Mouse (Mus musculus): Measurements from ENCODE around the gene Hnrnpab. TPM values are rescaled to one million over a fixed set of nuclear protein-coding genes. Genes with fewer than 3 reads are reported as not detected.

Hnrnpab gene
- total RNA-seq, 1 experiment, result 505 TPM

DNA sequence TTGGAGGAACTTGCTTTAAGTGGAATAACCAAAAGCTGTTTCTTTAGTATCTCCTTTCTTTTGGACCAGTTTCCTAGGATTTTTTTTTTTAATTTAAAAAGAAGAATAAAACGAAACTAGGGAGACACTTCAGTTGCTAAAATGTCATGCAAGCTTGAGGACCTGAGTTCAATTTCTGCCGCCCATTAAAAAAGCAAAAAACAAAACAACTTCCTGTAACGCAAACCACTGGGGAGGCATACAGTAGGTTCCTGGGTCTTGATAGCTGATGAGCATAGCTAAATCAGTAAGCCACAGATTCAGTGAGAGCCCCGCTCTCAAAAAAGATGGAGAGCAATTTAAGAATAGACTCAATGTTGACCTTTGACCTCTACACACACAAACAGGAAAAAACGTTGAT, 31.9 kb upstream of the Hnrnpab start:
- in situ Hi-C loops (cut with MboI; ENCODE audit: low sequenced_read_pairs in 2 of 2, unreplicated experiment in 2 of 2), result no loop called here
- Histone ChIP-seq H3K9ac (ENCODE audit: insufficient read depth, low read depth, low read length, poor library complexity, severe bottlenecking) (no peak overlapping the region), H3K4me1 (ENCODE audit: control insufficient read depth in 2 of 2, insufficient read depth in 2 of 2, low read length in 2 of 2, poor library complexity in 1 of 2) (peaks cover 5 to 14% of the 10 kb centered on the region in 2 experiments; a peak in 3 of 4 replicates), H3K4me3 (ENCODE audit: insufficient read depth in 1 of 2, low read depth in 1 of 2, low read length in 2 of 2, poor library complexity in 1 of 2, severe bottlenecking in 1 of 2) (peak overlapping the region in 1 of 2 experiments; percentile 37; a peak in 1 of 4 replicates), H3K27ac (ENCODE audit: insufficient read depth, low read depth, low read length, poor library complexity, severe bottlenecking) (peak overlapping the region; percentile 85), H3K9me3 (ENCODE audit: control insufficient read depth, insufficient read depth, low read depth, low read length) (no peaks in the 10 kb centered on the region), H3K36me3 (ENCODE audit: control insufficient read depth, insufficient read depth, low read length, poor library complexity, severe bottlenecking) (peaks cover 12% of the 10 kb centered on the region)
- no peak for DNase-seq (ENCODE audit: low read depth, low spot score)
- 0 out of 2 replicates have a peak, but pooled peaks have one; percentile 10 for TF ChIP-seq CHD2 (IDR thresholded peaks at IDR 0.05; ENCODE audit: low read depth, low read length)
- TF ChIP-seq HCFC1 (IDR thresholded peaks at IDR 0.05; ENCODE audit: borderline replicate concordance, insufficient read depth, low read length), result no peak
- no peak for TF ChIP-seq ZC3H11A (IDR thresholded peaks at IDR 0.05; ENCODE audit: borderline replicate concordance, low read depth, low read length)
- TF ChIP-seq MAFK (IDR thresholded peaks at IDR 0.05; ENCODE audit: insufficient read depth, low read depth, low read length), result no peak
- TF ChIP-seq ZNF384 (IDR thresholded peaks at IDR 0.05; ENCODE audit: low read depth, low read length), result no peak

DNA sequence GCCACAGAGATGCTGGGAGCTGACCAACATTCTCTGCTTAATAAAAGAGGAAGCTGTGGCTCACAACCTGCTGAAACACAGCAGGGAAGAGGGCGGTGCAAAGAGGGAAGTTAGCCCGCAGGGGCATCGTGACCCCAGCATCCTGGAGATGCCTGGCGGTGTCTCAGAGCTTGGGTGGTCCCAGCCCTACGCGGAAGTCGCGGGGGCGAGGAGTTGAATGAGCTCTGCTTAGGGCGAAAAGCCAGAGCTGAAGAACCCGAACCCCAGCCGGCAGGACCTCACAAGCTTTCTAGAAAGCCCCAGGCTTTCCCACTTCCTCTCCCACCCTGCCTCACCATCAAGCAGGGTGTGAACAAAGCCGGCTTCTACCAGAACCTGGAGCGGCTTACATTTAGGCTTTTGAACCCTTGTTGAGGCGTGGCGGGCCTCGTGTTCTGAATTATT, 31.3 kb upstream of the Hnrnpab start:
- Histone ChIP-seq H3K27ac (ENCODE audit: insufficient read depth, low read depth, low read length, poor library complexity, severe bottlenecking) (peak overlapping the region; percentile 85), H3K36me3 (ENCODE audit: control insufficient read depth, insufficient read depth, low read length, poor library complexity, severe bottlenecking) (peaks cover 8% of the 10 kb centered on the region), H3K4me1 (ENCODE audit: control insufficient read depth in 2 of 2, insufficient read depth in 2 of 2, low read length in 2 of 2, poor library complexity in 1 of 2) (peaks cover 5 to 11% of the 10 kb centered on the region in 2 experiments; a peak in 3 of 4 replicates), H3K9ac (ENCODE audit: insufficient read depth, low read depth, low read length, poor library complexity, severe bottlenecking) (peak overlapping the region; percentile 18; the same call in 1 of the 2 replicates), H3K4me3 (ENCODE audit: insufficient read depth in 1 of 2, low read depth in 1 of 2, low read length in 2 of 2, poor library complexity in 1 of 2, severe bottlenecking in 1 of 2) (peak overlapping the region in 1 of 2 experiments; percentile 37; a peak in 3 of 4 replicates), H3K9me3 (ENCODE audit: control insufficient read depth, insufficient read depth, low read depth, low read length) (no peaks in the 10 kb centered on the region)
- TF ChIP-seq CHD2 (IDR thresholded peaks at IDR 0.05; ENCODE audit: low read depth, low read length) (no peak), MAFK (IDR thresholded peaks at IDR 0.05; ENCODE audit: insufficient read depth, low read depth, low read length) (no peak), ZNF384 (IDR thresholded peaks at IDR 0.05; ENCODE audit: low read depth, low read length) (no peak), ZC3H11A (IDR thresholded peaks at IDR 0.05; ENCODE audit: borderline replicate concordance, low read depth, low read length) (no peak), HCFC1 (IDR thresholded peaks at IDR 0.05; ENCODE audit: borderline replicate concordance, insufficient read depth, low read length) (no peak)
- DNase-seq (ENCODE audit: low read depth, low spot score), result peak; percentile 90
- in situ Hi-C loops (cut with MboI; ENCODE audit: low sequenced_read_pairs in 2 of 2, unreplicated experiment in 2 of 2), result no loop called here

DNA sequence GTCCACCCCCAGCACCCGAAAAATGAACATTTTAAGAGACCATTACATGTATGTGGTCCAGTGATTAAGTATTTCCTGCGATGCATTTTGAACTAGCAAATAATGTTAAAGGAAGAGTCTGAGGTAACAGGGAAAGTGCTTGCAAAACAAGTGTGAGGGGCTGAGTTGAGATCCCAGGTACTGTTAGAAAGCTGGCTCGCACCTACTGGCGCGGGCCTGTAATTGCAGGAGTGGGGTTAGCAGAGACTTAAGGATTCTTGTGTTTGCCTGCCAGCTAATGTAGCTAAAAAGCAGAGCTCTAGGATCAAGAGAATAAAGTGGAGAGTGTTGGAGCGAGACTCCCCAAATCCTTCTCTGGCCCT, 29.7 kb upstream of the Hnrnpab start:
- no peak for DNase-seq (ENCODE audit: low read depth, low spot score)
- peaks cover 5 to 14% of the 10 kb centered on the region in 2 experiments; a peak in 3 of 4 replicates for H3K4me1 ChIP-seq (ENCODE audit: control insufficient read depth in 2 of 2, insufficient read depth in 2 of 2, low read length in 2 of 2, poor library complexity in 1 of 2)
- H3K9ac ChIP-seq (ENCODE audit: insufficient read depth, low read depth, low read length, poor library complexity, severe bottlenecking), result peak overlapping the region; percentile 85
- H3K36me3 ChIP-seq (ENCODE audit: control insufficient read depth, insufficient read depth, low read length, poor library complexity, severe bottlenecking), result peaks cover 9% of the 10 kb centered on the region
- peak overlapping the region; percentile 69 to 93 for H3K4me3 ChIP-seq (ENCODE audit: insufficient read depth in 1 of 2, low read depth in 1 of 2, low read length in 2 of 2, poor library complexity in 1 of 2, severe bottlenecking in 1 of 2)
- TF ChIP-seq ZNF384 (IDR thresholded peaks at IDR 0.05; ENCODE audit: low read depth, low read length) (no peak), HCFC1 (IDR thresholded peaks at IDR 0.05; ENCODE audit: borderline replicate concordance, insufficient read depth, low read length) (no peak), CHD2 (IDR thresholded peaks at IDR 0.05; ENCODE audit: low read depth, low read length) (no peak)
- H3K9me3 ChIP-seq (ENCODE audit: control insufficient read depth, insufficient read depth, low read depth, low read length), result no peaks in the 10 kb centered on the region
- H3K27ac ChIP-seq (ENCODE audit: insufficient read depth, low read depth, low read length, poor library complexity, severe bottlenecking), result peak overlapping the region; percentile 87
- in situ Hi-C loops (cut with MboI; ENCODE audit: low sequenced_read_pairs in 2 of 2, unreplicated experiment in 2 of 2), result no loop called here

DNA sequence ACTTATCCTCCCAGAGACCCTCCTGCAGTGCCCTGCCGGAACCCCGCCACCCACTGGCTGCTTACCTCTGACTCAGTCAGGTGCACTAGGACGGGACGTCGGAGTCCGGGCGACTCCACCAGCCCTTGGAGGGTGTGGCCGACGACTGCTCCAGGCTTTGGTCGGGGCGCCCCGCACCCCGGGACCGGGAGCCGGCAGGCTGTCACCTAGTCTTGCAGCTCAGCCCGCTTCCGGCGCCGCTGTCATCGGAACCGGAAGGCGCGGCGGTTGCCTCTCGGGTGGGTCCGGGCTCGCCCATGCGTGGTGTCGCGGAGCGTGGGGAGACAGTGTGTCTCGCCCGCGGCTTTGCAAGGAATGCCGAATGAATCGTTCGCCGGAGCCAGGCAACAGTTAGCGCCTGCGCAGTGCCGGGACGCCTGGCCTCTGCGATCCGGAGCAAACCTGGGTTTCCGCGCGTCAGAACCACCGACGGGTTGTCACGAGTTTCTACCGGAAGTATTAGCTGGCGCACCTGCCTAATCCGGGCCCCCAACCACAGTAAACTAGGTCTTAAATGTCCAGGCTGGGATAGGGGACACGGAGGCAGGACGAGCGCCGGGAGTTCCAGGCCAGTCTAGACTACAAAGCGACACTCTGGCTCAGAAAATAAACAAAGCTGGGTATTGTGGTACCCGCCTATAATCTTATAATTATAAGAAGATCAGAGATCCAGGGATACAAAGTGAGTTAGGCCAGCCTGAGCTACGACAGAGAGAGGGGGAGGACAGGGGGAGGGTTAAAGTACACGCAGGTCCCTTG, 29.1 kb upstream of the Hnrnpab start, which contains the start of gene Rmnd5b:
Gene Rmnd5b (minus strand): TSS at position 372 of the 798 bp plus-strand sequence.
- no peaks in the 10 kb centered on the region for H3K9me3 ChIP-seq (ENCODE audit: control insufficient read depth, insufficient read depth, low read depth, low read length)
- in situ Hi-C loops (cut with MboI; ENCODE audit: low sequenced_read_pairs in 2 of 2, unreplicated experiment in 2 of 2), result no loop called here
- TF ChIP-seq CHD2 (IDR thresholded peaks at IDR 0.05; ENCODE audit: low read depth, low read length) (no peak), HCFC1 (IDR thresholded peaks at IDR 0.05; ENCODE audit: borderline replicate concordance, insufficient read depth, low read length) (peak; percentile 60; the same call in 1 of the 2 replicates), MAFK (IDR thresholded peaks at IDR 0.05; ENCODE audit: insufficient read depth, low read depth, low read length) (no peak), ZC3H11A (IDR thresholded peaks at IDR 0.05; ENCODE audit: borderline replicate concordance, low read depth, low read length) (no peak)
- H3K9ac ChIP-seq (ENCODE audit: insufficient read depth, low read depth, low read length, poor library complexity, severe bottlenecking), result peak within 1 kb of the TSS; percentile 85
- peaks cover 9% of the 10 kb centered on the region for H3K36me3 ChIP-seq (ENCODE audit: control insufficient read depth, insufficient read depth, low read length, poor library complexity, severe bottlenecking)
- no peak for DNase-seq (ENCODE audit: low read depth, low spot score)
- H3K4me3 ChIP-seq (ENCODE audit: insufficient read depth in 1 of 2, low read depth in 1 of 2, low read length in 2 of 2, poor library complexity in 1 of 2, severe bottlenecking in 1 of 2), result peak within 1 kb of the TSS; percentile 69 to 93
- peak within 1 kb of the TSS; percentile 87 for H3K27ac ChIP-seq (ENCODE audit: insufficient read depth, low read depth, low read length, poor library complexity, severe bottlenecking)
- peaks cover 5 to 17% of the 10 kb centered on the region in 2 experiments; a peak in 3 of 4 replicates for H3K4me1 ChIP-seq (ENCODE audit: control insufficient read depth in 2 of 2, insufficient read depth in 2 of 2, low read length in 2 of 2, poor library complexity in 1 of 2)

Measured in ES-E14 (cell line).